Mouse (Mus musculus): ENCODE results near the gene Ptpn9. TPM values are rescaled to one million over a fixed set of nuclear protein-coding genes. Genes with fewer than 3 reads are reported as not detected.
"Not testable (repeated sequence)": the region's sequence is repeated elsewhere in the genome, so short reads cannot be mapped to it uniquely, and the experiment has no call there.

The Ptpn9 gene
- 10 to 100 TPM in 1 of 4 experiments, 1 to 10 TPM in 3; 6.3 to 10.2 (median 8.9) TPM for total RNA-seq (2022)

DNA sequence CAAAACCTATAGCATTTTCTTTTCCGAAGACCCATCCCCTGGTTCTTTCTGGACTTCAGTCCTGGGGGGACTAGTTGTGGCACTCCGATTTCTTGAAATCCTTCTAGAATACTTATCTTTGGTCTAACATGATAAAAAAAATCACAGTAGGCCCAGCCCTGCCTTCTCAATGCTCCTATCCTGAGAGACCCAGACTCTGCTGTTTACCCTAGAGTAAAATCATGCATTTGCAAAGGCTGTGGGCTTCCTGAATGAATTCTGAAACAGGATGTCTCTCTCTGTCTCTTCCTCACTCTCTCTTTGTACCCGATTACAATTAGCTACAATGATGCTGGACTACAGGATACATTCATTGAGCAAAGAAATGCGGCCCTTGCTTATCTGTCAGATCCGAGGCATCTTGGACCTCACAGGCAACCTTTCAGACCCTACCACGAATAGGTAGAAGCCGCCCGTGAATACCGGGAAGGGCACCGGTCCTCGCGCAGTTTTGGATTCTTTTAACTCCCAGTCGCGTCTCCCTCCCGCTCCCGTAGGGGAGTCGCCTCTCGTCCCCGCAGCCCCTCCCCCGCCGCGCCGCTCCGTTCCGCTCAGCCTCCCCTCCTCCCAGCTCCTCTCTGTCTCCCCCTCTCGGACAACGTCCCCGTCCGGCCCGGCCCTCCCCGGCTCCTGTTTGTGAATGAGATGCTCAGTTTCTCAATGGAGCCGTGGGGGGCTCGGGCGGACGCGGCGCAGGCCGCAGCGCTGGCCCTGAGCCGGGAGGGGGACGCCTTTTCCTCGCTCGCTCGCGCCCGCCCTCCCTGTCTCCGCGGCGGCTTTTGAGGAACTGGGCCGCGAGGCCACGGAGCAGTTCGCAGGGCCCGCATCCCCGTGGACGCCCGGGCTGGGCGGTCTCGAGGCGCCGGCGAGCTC is at the start of gene Ptpn9:
TSS of gene Ptpn9 (plus strand) at position 638 of the 912 bp plus-strand sequence.
- DNase-seq (ENCODE audit: low spot score): peak; percentile 89

DNA sequence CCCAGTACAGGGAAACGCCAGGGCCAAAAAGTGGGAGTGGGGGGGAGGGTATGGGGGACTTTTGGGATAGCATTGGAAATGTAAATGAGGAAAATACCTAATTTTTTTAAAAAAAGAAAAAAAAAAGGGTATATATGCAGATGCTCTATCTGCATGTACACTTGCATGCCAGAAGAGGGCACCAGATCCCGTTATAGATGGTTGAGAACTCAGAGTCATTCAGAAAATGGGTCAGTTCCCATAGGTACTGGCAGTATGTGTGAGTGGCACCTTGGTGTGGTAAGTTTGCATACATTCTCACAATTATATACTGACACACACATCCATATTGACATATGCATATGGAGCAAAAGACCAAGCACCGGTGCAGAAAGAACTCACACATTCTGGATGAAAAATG is 47.2 kb upstream of the Ptpn9 start:
- peak; percentile 25 for DNase-seq (ENCODE audit: low spot score)

GRCm38 (mm10) chr9:56948699-56949098 is 46.0 kb upstream of the Ptpn9 start:
- DNase-seq (ENCODE audit: low spot score): not testable (repeated sequence)

GRCm38 (mm10) chr9:56949767-56950166 is 45.0 kb upstream of the Ptpn9 start:
- no peak for DNase-seq (ENCODE audit: low spot score)

DNA sequence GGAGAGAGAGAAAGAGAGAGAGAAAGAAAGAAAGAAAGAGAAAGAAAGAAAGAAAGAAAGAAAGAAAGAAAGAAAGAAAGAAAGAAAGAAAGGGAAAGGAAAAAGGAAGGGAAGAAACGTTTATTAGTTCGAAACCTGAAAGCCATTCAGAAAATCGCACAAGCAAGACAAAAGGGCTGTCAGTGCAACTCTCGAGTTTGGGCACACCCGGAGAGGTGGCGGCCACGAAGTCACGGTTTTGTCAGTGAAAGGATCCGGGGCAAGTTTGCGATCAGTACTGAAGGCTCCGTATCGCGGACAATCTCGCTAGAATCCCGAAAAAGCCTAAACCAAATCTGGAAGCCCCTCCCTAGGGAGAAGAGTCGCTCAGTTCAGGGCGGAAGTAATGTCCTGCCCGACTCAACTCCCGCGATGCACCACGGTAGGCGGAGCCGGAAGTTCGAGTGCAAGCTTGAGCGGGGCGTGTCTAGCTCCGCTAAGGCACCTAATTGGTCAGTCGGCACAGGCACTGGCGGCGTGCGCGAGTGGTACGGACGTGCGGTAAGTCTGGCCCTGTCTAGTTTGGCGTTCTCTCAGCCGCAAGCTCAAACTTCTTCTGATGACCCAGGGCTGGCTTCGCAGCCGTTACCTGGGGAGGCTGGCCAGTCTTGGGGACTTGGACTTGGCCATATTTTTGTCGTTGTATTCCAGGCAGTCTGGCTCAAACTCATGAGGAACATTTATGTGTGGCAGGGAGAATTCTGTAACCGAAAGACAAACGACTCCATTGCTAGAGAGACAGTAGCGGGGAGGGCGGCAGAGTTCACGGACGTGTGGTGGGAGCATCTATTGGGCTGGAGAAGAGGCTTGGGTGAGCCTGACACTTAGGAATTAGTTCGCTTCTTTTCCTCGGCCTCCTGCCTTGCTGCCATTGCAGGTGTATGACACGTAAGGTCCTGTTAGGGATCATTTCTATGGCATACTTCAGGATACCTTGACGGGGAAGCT is 44.0 kb upstream of the Ptpn9 start, which contains the start of gene Snupn:
TSS of gene Snupn (plus strand) at position 465 of the 987 bp plus-strand sequence.
- peak; percentile 99 for DNase-seq (ENCODE audit: low spot score)

DNA sequence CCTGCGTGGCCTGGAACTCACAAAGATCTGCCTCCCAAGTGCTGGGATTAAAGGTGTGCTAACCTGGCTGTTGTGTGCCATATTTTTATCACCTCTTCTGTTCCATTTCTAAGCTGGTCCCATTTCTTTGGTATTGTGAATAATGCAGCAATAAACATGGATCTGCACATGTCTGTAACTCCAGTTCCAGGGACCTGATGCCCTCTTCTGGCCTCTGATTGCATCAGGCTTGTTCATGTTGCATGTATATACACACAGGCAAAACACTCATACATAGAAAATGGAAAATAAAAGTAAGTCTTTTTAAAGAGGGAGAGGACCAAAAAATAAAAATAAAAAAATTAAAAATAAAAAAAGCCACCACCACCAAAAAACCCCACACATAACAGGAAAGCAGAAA is 41.2 kb upstream of the Ptpn9 start:
- DNase-seq (ENCODE audit: low spot score): no peak

DNA sequence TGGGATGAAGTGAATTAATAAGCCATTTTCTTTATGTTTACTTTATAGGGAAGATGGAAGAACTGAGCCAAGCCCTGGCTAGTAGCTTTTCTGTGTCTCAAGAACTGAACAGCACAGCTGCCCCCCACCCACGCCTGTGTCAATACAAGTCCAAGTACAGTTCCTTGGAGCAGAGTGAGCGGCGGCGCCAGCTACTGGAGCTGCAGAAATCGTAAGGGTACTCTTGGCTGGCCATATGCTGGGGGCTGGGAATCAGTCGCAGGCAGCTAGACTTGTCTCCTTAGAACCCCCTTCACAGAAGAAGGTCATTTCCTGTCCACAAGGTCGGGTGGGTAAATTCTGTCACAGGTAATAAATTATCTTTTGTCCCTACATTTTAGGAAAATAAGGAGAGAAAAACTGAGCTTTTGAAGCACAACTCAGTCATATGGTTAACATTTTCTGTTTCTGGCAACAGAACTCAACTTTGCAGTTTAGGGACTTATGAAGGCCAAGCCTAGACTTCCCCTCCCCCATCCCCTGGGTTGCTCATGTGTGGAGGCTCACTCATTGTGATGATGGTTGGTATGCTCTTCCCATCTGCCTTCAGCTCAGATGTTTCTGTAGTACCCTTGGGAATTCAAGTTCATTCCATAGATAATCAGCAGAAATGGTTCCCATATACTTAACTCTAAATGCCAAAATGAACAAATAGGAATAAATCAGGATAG is 37.6 kb upstream of the Ptpn9 start:
- no peak for DNase-seq (ENCODE audit: low spot score)

DNA sequence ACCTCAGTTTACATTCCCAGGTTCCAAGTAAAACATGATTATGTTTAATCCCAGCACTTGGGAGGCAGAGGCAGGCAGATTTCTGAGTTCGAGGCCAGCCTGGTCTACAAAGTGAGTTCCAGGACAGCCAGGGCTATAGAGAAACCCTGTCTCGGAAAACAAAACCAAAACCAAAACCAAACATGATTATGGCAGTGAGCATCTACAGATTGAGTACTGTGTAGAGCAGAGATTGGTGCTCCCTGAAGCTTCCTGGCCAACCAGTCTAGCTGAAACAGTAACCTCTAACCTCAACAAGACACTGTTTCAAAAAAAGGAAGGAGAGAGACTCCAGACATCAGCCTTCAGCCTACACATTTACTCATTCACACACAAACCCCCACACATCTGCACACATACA is 36.0 kb upstream of the Ptpn9 start:
- no peak for DNase-seq (ENCODE audit: low spot score)

DNA sequence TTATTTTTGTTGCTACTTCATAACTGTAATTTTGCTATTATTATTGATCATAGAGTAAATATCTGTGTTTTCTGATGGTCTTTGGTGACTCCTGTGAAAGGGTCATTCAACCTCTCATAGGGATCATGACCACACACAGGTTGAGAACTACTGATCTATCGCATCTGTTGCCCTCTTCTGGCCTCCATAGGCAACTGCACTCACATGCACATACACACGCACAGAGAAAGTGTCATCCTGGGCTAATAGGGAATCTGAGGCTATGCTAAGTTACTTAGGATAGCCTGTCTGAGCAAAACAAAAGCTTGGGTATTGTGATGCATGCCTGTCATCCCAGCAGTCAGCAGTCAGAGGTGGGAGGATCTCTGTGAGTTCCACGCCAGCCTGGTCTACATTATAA is 33.1 kb upstream of the Ptpn9 start:
- DNase-seq (ENCODE audit: low spot score): no peak

DNA sequence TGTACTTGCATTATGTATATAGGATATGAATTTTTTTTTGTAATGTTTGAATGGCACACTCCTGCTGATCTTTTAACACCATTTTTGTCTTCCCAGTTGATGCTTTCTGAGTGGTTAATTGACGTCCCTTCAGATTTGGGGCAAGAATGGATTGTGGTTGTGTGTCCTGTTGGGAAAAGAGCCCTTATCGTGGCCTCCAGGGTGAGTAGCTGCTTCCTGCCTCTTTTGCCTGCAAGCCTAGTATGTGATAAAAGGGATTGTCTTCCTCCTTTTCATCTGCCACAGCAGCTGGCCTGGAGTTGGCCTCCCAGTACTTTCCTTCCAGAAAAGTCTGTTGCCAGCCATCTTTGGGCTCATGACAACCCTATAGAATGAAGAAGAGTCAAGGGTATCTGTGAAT is 24.6 kb upstream of the Ptpn9 start:
- DNase-seq (ENCODE audit: low spot score): no peak

GRCm38 (mm10) chr9:56973960-56974524 is 20.7 kb upstream of the Ptpn9 start:
- DNase-seq (ENCODE audit: low spot score): no peak

DNA sequence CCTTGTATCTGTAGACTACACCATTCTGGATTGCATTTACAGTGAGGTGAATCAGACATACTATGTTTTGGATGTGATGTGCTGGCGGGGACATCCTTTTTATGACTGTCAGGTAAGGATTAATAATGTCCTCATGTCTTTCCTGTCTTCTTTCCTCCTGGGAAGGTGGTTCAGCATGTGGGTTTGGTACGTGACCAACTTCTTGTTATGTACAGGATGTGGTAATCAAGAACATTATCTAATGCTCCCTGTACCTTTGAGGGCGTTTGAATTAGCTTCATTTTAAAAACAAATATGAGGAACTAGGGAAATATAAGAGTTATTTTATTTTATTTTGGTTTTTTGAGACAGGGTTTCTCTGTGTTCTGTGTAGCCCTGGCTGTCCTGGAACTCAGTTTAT is 19.5 kb upstream of the Ptpn9 start:
- DNase-seq (ENCODE audit: low spot score): no peak

GRCm38 (mm10) chr9:56980186-56980585 is 14.5 kb upstream of the Ptpn9 start:
- no peak for DNase-seq (ENCODE audit: low spot score)

DNA sequence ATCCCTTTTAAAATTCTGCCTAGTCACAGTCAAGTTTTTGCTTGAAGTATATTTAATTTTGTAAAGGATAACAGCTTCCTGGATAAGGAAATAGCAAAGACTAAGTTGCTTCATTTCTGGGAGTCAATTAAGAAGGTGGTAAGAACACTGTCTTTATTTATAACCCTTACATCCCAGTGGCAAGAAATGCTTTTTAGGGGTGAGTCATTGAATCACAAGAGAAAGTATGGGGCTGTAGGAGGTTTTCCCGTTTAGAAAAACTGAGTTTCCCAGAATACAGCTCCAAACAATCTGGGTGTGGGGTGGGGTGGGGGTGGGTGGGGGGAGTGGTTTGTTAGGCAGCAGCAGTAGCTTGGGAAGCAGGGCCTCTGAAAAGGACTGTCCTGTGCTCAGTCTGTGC is 13.2 kb upstream of the Ptpn9 start:
- no peak for DNase-seq (ENCODE audit: low spot score)

DNA sequence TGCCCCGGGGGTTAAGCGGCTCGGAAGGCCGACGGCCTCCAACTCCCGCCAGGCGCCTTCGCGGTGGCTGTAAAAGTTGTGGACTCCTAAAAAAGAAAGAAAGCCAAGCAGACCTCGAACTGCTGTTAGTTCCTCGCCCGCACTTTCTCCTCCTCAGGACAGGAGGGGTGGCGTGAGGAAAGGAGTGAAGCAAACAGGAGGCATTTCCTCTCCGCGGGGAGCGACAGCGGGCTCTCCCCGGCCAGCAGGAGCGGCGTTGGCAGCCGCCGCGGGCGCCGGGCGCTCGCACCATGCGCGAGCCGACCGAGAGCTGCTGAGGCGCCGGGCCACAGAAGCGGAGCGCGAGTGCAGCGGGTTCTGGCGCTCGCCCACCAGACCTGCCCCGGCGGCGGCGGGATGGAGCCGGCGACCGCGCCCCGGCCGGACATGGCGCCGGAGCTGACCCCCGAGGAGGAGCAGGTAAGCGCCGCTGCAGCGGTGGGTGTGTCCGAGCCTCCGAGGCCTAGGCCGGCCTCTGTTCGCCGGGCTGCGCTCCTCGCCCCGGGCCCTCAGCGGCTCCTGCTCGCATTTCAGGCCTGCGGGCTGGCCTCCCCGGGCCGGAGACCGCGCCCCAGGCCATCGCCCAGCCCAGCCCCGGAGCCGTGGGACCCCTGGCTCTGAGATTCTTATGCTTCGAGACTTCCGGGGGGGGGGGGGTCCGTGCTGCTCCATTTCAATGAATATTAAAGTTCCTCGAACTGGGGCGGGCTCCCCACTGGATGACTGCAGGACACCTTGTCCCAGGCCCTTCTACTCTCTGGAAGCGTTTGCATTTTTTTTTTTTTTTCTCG is 690 bp downstream of the Ptpn9 start:
- DNase-seq (ENCODE audit: low spot score): peak; percentile 27

GRCm38 (mm10) chr9:56996028-56996346 is 1.3 kb downstream of the Ptpn9 start:
- DNase-seq (ENCODE audit: low spot score): no peak

- not testable (repeated sequence) for DNase-seq (ENCODE audit: low spot score)
Observed at GRCm38 (mm10) chr9:56997206-56997605, 2.5 kb downstream of the Ptpn9 start.

DNA sequence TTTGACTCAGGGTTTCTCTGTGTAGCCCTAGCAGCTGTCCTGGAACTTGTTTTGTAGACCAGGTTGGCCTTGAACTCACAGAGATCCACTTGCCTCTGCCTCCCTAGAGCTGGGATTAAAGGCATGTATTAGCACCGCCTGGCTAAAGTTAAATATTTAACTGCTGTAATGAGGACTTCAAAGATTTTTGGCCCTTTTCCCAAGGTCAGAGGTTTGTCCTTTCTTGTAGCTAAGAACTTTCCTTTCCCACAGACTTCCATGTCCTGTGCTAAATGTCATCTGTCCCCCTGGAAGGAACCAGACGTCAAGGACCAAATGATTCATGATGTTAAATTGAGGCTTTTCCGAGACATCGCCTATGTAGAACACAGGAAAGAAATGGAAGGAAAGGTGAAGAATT is 8.3 kb downstream of the Ptpn9 start:
- DNase-seq (ENCODE audit: low spot score): peak; percentile 40

DNA sequence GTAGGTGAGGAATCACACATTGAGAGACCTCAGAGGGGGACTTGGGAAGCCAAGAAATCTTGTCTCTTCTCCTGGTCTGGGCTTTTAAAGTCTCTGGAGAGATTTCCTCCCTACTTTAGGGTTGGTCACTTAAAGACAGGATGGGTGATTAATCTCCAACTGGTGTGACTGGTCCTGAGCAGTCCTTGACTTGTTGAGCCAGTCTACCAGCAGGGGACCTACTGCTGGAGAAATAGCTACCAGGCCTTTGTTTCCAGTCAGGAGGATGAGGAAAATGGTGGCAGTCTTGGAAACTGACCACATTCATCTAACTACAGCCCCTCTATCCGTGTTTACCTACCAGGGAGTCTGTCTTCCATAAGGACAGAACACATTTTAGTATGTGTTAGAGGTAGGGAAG is 17.7 kb downstream of the Ptpn9 start:
- no peak for DNase-seq (ENCODE audit: low spot score)

GRCm38 (mm10) chr9:57012895-57013294 is 18.2 kb downstream of the Ptpn9 start:
- no peak for DNase-seq (ENCODE audit: low spot score)

Data from heart, adult 8-10 months (tissue).